Mouse (Mus musculus) adrenal gland, adult 10 weeks (tissue): Measurements from ENCODE around the gene Olfr648. TPM values are rescaled to one million over a fixed set of nuclear protein-coding genes. Genes with fewer than 3 reads are reported as not detected.

Experiments
- polyA plus RNA-seq: library from polyadenylated mRNA; stranded (reverse); fragments of 350-450 nt; fragmentation: Illumina TruSeq; extraction: RNeasy Lipid Tissue Mini Kit (QIAGEN cat#74804); gene quantifications from one replicate; pipeline ENCODE4 v1.2.3, GENCODE M21; 2014; ENCODE audit warnings: low read depth, low replicate concordance

The Olfr648 gene
- not detected for polyA plus RNA-seq

DNA sequence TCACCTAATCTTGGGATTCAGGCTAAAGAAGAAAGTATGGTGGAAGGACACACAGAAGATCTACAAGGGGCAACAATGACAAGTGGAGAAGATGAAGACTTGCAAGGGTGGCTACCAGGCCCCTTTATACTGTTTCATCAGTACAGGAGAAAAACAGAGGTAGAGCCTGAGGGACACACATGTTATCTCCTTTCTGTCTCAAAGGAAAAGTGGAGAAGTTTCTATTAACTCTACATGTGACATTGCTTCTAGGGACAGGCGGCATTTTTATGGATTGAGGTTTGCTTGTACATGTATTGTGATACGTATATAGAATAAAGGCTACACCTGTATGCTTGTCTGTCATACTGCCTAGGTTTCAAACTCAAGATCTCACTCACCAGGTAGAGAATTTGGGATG lies at the start of gene Olfr648:
Gene Olfr648, minus strand, starts transcription at position 101 of the 400 bp plus-strand sequence.

DNA sequence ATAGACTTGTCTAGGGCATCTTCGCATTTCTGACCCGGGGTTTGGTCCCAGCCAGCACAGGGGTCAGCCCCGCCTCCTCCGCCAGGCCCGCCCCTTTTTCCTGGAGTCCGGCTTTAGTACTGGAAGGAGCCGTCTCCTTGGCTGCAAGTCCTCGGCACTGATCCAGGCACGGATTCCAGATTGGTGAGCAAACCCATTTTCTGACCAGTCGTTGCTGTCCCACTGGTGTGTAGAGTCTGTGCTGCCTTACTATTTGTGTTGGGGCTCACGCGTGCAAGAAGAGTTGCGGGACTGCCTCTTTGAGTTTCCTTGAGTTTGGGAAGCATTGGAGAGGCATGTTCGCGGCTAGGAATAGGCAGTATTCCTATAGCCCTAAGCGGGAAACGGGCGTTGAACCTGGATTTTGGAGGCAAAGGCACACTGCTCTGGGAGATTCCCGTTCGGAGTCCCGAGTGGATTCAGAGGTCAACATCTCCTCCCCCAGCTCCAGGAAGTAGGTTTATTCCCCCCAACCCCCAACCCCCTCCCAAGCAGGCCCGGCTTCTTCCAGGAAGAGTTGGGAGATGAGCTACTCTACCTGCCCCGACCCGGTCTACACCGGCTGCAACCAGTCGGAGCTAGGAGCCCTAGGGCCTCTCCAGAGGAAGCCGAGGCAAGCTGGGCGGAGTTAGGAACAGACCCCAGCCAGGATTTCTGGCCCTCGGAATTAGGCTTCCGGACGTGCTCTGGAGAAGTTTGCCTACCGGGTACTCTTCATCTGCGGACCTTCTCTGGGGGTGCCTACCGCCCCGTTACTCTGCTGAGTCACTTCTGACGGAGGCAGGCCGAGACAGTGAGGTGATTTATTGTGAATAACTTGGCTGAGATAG lies 35.7 kb upstream of the Olfr648 start, which contains the start of gene Trim6:
Gene Trim6, plus strand, starts transcription at position 93 of the 869 bp plus-strand sequence.

GRCm38 (mm10) chr7:104195885-104196284 lies 12.7 kb upstream of the Olfr648 start, which contains the start of gene Olfr649:
TSS of gene Olfr649 (minus strand) at chr7:104195985.

DNA sequence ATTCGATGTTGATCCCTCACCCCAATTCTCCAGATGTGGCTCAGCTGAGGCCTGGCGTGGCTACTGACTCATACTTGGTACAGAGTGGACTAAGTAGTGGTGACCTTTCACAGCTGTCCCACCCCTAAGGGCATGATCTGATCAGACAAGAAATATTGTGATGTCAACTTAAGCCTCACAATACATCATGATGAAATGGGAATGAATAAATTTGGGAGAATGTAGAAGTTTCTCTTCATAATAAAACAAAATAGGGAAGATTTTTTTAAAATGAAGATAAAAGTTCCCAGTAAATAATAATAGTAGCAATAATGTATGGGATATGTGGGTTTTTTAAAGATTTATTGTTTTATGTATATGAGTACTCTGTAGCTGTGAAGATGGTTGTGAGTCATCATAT lies 32.7 kb downstream of the Olfr648 start, which contains the start of gene Ubqlnl:
Gene Ubqlnl, minus strand, starts transcription at position 101 of the 400 bp plus-strand sequence.

GRCm38 (mm10) chr7:104143179-104143578 lies 40.0 kb downstream of the Olfr648 start, which contains the start of gene Ubqln3:
TSS of gene Ubqln3 (minus strand) at chr7:104143279.

DNA sequence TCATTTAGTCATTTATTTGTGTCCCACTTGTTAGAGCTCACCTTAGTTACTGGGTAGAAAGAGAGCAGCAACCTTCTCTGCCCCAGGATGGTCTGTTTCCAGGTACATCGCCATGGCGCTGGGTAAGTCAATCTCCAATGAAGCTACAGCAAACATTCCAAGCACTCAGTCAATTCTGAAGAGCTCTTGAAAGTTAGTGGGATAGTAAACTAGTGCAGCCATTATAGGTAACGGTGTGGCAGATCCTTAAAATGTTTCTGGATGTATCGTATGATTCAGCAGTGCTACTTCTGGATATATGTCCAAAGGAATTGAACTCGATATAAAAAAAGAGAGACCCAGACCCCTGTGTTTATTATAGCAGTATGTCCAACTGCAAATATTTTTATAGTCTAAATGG lies 45.9 kb downstream of the Olfr648 start, which contains the start of gene Olfr643:
Gene Olfr643, minus strand, starts transcription at position 101 of the 400 bp plus-strand sequence.

DNA sequence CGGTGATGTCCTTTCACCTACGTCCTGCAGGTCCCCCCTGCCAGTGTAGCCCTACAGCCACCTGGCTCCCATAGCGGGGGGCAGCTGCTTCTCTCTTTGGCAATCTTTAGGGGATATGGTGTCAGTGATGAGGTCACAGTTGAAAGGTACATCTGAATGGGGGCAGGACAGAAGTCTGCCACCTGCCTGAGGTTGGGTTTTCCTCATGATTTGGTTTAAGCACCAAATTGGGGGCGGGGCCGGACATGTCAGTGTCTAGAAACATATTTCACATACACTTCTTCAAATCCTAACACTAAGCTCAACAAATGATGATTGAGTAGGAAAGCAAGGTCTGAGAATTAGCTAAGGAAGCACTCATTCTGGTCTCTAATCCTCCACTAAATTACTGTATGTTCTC lies 53.5 kb downstream of the Olfr648 start, which contains the start of gene Ubqln5:
Gene Ubqln5, minus strand, starts transcription at position 101 of the 400 bp plus-strand sequence.

Other genes starting within 250 kb of the Olfr648 start
- gene Olfr632, start 249.0 kb downstream of the Olfr648 start, polyA plus RNA-seq, result not detected
- gene Olfr633, start 239.0 kb downstream of the Olfr648 start, polyA plus RNA-seq, result not detected
- gene Olfr635, start 212.2 kb downstream of the Olfr648 start, polyA plus RNA-seq, result not detected
- gene Olfr638, start 184.6 kb downstream of the Olfr648 start, polyA plus RNA-seq, result not detected
- not detected for gene Olfr639, start 166.1 kb downstream of the Olfr648 start, polyA plus RNA-seq
- not detected for gene Olfr640, start 157.8 kb downstream of the Olfr648 start, polyA plus RNA-seq
- not detected for gene Olfr641, start 147.9 kb downstream of the Olfr648 start, polyA plus RNA-seq
- not detected for gene Olfr642, start 130.7 kb downstream of the Olfr648 start, polyA plus RNA-seq
- not detected for gene 4930516K23Rik, start 121.9 kb downstream of the Olfr648 start, polyA plus RNA-seq
- gene Olfr644, start 111.5 kb downstream of the Olfr648 start, polyA plus RNA-seq, result not detected
- gene Olfr645, start 97.9 kb downstream of the Olfr648 start, polyA plus RNA-seq, result not detected
- gene Olfr646, start 78.5 kb downstream of the Olfr648 start, polyA plus RNA-seq, result not detected
- gene Ubqln5, start 53.6 kb downstream of the Olfr648 start, polyA plus RNA-seq, result not detected
- gene Olfr643, start 46.0 kb downstream of the Olfr648 start, polyA plus RNA-seq, result not detected
- gene Ubqln3, start 40.1 kb downstream of the Olfr648 start, polyA plus RNA-seq, result not detected
- not detected for gene Ubqlnl, start 32.8 kb downstream of the Olfr648 start, polyA plus RNA-seq
- not detected for gene Olfm5, start 18.6 kb downstream of the Olfr648 start, polyA plus RNA-seq
- gene Olfr649, start 12.6 kb upstream of the Olfr648 start, polyA plus RNA-seq, result not detected
- gene Trim6, start 35.4 kb upstream of the Olfr648 start, polyA plus RNA-seq, result 1.0 TPM
- 37.6 TPM for gene Trim34a, start 61.1 kb upstream of the Olfr648 start, polyA plus RNA-seq
- gene Trim5, start 104.7 kb upstream of the Olfr648 start, polyA plus RNA-seq, result 11.2 TPM
- 44.0 TPM for gene Trim12a, start 132.1 kb upstream of the Olfr648 start, polyA plus RNA-seq
- not detected for gene Trim34b, start 146.1 kb upstream of the Olfr648 start, polyA plus RNA-seq
- 52.3 TPM for gene Trim12c, start 170.0 kb upstream of the Olfr648 start, polyA plus RNA-seq
- gene Trim30b, start 186.5 kb upstream of the Olfr648 start, polyA plus RNA-seq, result 0.58 TPM
- not detected for gene Trim30c, start 217.4 kb upstream of the Olfr648 start, polyA plus RNA-seq